Mouse (Mus musculus): Measurements from ENCODE around the gene Rnf151. TPM values are rescaled to one million over a fixed set of nuclear protein-coding genes. Genes with fewer than 3 reads are reported as not detected.
"Not testable (repeated sequence)": the region's sequence is repeated elsewhere in the genome, so short reads cannot be mapped to it uniquely, and the experiment has no call there.

The Rnf151 gene
- total RNA-seq, 2 experiments from 2014 or later, result not detected

GRCm38 (mm10) chr17:24676877-24677276 is 41.0 kb downstream of the Rnf151 start:
- no peak for DNase-seq (ENCODE audit: low spot score)
- intact Hi-C loops (cut with DNase I), result loop anchor here (1.0 kb wide), 1 partner anchor 30 kb away; the partner anchor contains the start of gene Tbl3

GRCm38 (mm10) chr17:24676187-24676586 is 41.7 kb downstream of the Rnf151 start:
- intact Hi-C loops (cut with DNase I), result loop anchor here (1.0 kb wide), 1 partner anchor 31 kb away; the partner anchor contains the start of gene Tbl3
- DNase-seq (ENCODE audit: low spot score), result no peak

- intact Hi-C loops (cut with DNase I), result loop anchor here (5.0 kb wide), 1 partner anchor 197 kb away; the partner anchor contains the start of gene Mlst8
- DNase-seq (ENCODE audit: low spot score), result no peak
Observed at GRCm38 (mm10) chr17:24674277-24674676, 43.6 kb downstream of the Rnf151 start.

GRCm38 (mm10) chr17:24672141-24672540 is 45.7 kb downstream of the Rnf151 start:
- intact Hi-C loops (cut with DNase I), result loop anchor here (5.0 kb wide), 1 partner anchor 195 kb away; the partner anchor contains the start of gene Mlst8
- DNase-seq (ENCODE audit: low spot score), result peak; percentile 62

- no peak for DNase-seq (ENCODE audit: low spot score)
- intact Hi-C loops (cut with DNase I), result loop anchor here (5.0 kb wide), 1 partner anchor 194 kb away; the partner anchor contains the start of gene Mlst8
Observed at GRCm38 (mm10) chr17:24671346-24671745, 46.5 kb downstream of the Rnf151 start.

- no peak for DNase-seq (ENCODE audit: low spot score)
- intact Hi-C loops (cut with DNase I), result loop anchor here (5.0 kb wide), 1 partner anchor 193 kb away; the partner anchor contains the start of gene Mlst8
Observed at GRCm38 (mm10) chr17:24670246-24670844, 47.5 kb downstream of the Rnf151 start.

GRCm38 (mm10) chr17:24669545-24670245 is 48.2 kb downstream of the Rnf151 start, which contains the start of gene Zfp598:
TSS of gene Zfp598 (plus strand) at chr17:24669687.
- intact Hi-C loops (cut with DNase I), result loop anchor here (5.0 kb wide), 3 partner anchors 42 to 192 kb away; partner anchors contain the start of genes Mlst8 and Traf7
- peak; percentile 91 for DNase-seq (ENCODE audit: low spot score)

GRCm38 (mm10) chr17:24669214-24669544 is 48.7 kb downstream of the Rnf151 start:
- intact Hi-C loops (cut with DNase I), result loop anchor here (5.0 kb wide), 2 partner anchors 42 to 142 kb away; partner anchors contain the start of gene Traf7
- not testable (repeated sequence) for DNase-seq (ENCODE audit: low spot score)

- intact Hi-C loops (cut with DNase I), result loop anchor here (5.0 kb wide), 2 partner anchors 40 to 140 kb away; partner anchors contain the start of gene Traf7
- no peak for DNase-seq (ENCODE audit: low spot score)
Observed at GRCm38 (mm10) chr17:24667416-24667815, 50.4 kb downstream of the Rnf151 start.

- intact Hi-C loops (cut with DNase I), result loop anchor here (5.0 kb wide), 2 partner anchors 40 to 140 kb away; partner anchors contain the start of gene Traf7
- not testable (repeated sequence) for DNase-seq (ENCODE audit: low spot score)
Observed at GRCm38 (mm10) chr17:24667011-24667410, 50.9 kb downstream of the Rnf151 start.

Other genes starting within 250 kb of the Rnf151 start
- 10 to 100 TPM; 11.1 to 11.4 TPM for gene E4f1, start 247.8 kb downstream of the Rnf151 start, total RNA-seq (2021)
- gene Pgp, start 247.7 kb downstream of the Rnf151 start, total RNA-seq (2021), result 10 to 100 TPM; 42.3 to 43.3 TPM
- not detected for gene Bricd5, start 244.2 kb downstream of the Rnf151 start, total RNA-seq (2021)
- 10 to 100 TPM in 1 of 2 experiments, 1 to 10 TPM in 1; 9.4 to 11.3 TPM for gene Mlst8, start 239.0 kb downstream of the Rnf151 start, total RNA-seq (2021)
- under 1 TPM; 0.14 to 0.39 TPM for gene Caskin1, start 229.5 kb downstream of the Rnf151 start, total RNA-seq (2021)
- 10 to 100 TPM; 43.6 to 54.1 TPM for gene Traf7, start 190.1 kb downstream of the Rnf151 start, total RNA-seq (2021)
- gene Rab26, start 183.9 kb downstream of the Rnf151 start, total RNA-seq (2021), result not detected
- gene Pkd1, start 168.2 kb downstream of the Rnf151 start, total RNA-seq (2021), result 10 to 100 TPM; 41.2 to 50.6 TPM
- gene Tsc2, start 85.4 kb downstream of the Rnf151 start, total RNA-seq (2021), result 100 to 1,000 TPM in 1 of 2 experiments, 10 to 100 TPM in 1; 93.9 to 101 TPM
- gene Nthl1, start 85.4 kb downstream of the Rnf151 start, total RNA-seq (2021), result 1 to 10 TPM; 2.8 to 3.4 TPM
- gene Slc9a3r2, start 67.7 kb downstream of the Rnf151 start, total RNA-seq (2021), result 100 to 1,000 TPM in 1 of 2 experiments, 10 to 100 TPM in 1; 96.0 to 135 TPM
- not detected for gene Npw, start 59.6 kb downstream of the Rnf151 start, total RNA-seq (2021)
- 10 to 100 TPM; 17.5 to 17.9 TPM for gene Zfp598, start 48.4 kb downstream of the Rnf151 start, total RNA-seq (2021)
- gene Syngr3, start 28.1 kb downstream of the Rnf151 start, total RNA-seq (2021), result not detected
- gene Gfer, start 21.9 kb downstream of the Rnf151 start, total RNA-seq (2021), result 10 to 100 TPM; 21.9 to 22.1 TPM
- under 1 TPM; 0.50 to 0.55 TPM for gene Noxo1, start 21.8 kb downstream of the Rnf151 start, total RNA-seq (2021)
- 10 to 100 TPM; 16.0 to 16.9 TPM for gene Tbl3, start 10.4 kb downstream of the Rnf151 start, total RNA-seq (2021)
- 100 to 1,000 TPM; 745 to 758 TPM for gene Rps2, start 53 bp upstream of the Rnf151 start, total RNA-seq (2021)
- 1,000 to 10,000 TPM; 1,080 to 1,118 TPM for gene Ndufb10, start 6.4 kb upstream of the Rnf151 start, total RNA-seq (2021)
- gene Rpl3l, start 9.8 kb upstream of the Rnf151 start, total RNA-seq (2021), result 100 to 1,000 TPM; 375 to 390 TPM
- 100 to 1,000 TPM; 191 to 194 TPM for gene Msrb1, start 18.6 kb upstream of the Rnf151 start, total RNA-seq (2021)
- not detected for gene Hs3st6, start 34.9 kb upstream of the Rnf151 start, total RNA-seq (2021)
- gene Meiob, start 86.2 kb upstream of the Rnf151 start, total RNA-seq (2021), result not detected
- gene Hagh, start 122.1 kb upstream of the Rnf151 start, total RNA-seq (2021), result 100 to 1,000 TPM in 1 of 2 experiments, 10 to 100 TPM in 1; 97.1 to 108 TPM
- gene Fahd1, start 132.3 kb upstream of the Rnf151 start, total RNA-seq (2021), result 10 to 100 TPM; 88.1 to 88.6 TPM
- 1 to 10 TPM; 6.9 TPM for gene Igfals, start 147.9 kb upstream of the Rnf151 start, total RNA-seq (2021)
- 10 to 100 TPM; 18.2 to 19.4 TPM for gene Nubp2, start 168.3 kb upstream of the Rnf151 start, total RNA-seq (2021)
- 10 to 100 TPM; 33.4 to 36.3 TPM for gene Spsb3, start 168.6 kb upstream of the Rnf151 start, total RNA-seq (2021)
- 10 to 100 TPM; 17.8 to 19.9 TPM for gene Eme2, start 177.0 kb upstream of the Rnf151 start, total RNA-seq (2021)
- 100 to 1,000 TPM; 110 to 111 TPM for gene Mrps34, start 177.1 kb upstream of the Rnf151 start, total RNA-seq (2021)
- gene Nme3, start 178.4 kb upstream of the Rnf151 start, total RNA-seq (2021), result 10 to 100 TPM; 33.9 to 35.6 TPM
- gene Mapk8ip3, start 218.9 kb upstream of the Rnf151 start, total RNA-seq (2021), result 10 to 100 TPM; 65.1 to 70.2 TPM
- 1 to 10 TPM; 8.4 to 8.6 TPM for gene Jpt2, start 242.6 kb upstream of the Rnf151 start, total RNA-seq (2021)

Measured in heart, postnatal 25 days (tissue).